Mouse (Mus musculus): Measurements from ENCODE around the gene Adcy6.

Adcy6 gene

GRCm38 (mm10) chr15:98623361-98623821 is 13.5 kb upstream of the Adcy6 start:
- Histone ChIP-seq H3K27me3 (ENCODE audit: insufficient read depth, low read length) (peaks cover 23% of the 10 kb centered on the region), H3K9me3 (ENCODE audit: low read length) (peaks cover 3% of the 10 kb centered on the region; the same call in 1 of the 2 replicates), H3K4me1 (replicated peaks; ENCODE audit: low read depth, low read length) (peaks cover 75% of the 10 kb centered on the region), H3K4me3 (replicated peaks; ENCODE audit: low read length) (no peak overlapping the region), H3K36me3 (ENCODE audit: insufficient read depth, low read length) (no peaks in the 10 kb centered on the region)
- TF ChIP-seq POU5F1 (IDR thresholded peaks at IDR 0.05; ENCODE audit: borderline replicate concordance, low read length) (no peak), NANOG (IDR thresholded peaks at IDR 0.05; ENCODE audit: borderline replicate concordance, low read length) (peak; percentile 30; the same call in 1 of the 2 replicates), CTCF (conservative IDR thresholded peaks at IDR 0.05; ENCODE audit: low read length) (no peak)

DNA sequence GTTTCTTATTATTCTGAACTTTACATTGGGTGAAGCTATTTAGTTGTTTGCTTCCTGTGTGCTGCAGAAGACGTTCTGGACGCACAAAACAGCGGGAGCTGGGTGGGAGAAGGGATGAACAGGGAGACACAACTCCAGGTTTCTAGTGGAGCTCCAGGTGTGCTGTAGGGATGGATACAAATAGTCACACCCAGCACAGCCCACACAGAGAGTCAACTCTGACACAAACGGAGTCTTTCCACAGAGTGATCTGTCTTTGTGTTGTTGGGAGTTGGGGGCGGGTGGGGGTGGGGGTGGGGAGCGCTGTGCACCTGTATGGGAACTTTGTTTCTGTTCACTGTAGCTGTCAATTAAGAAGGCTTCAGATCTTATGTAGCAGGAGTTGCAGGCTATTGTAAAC is 12.8 kb upstream of the Adcy6 start:
- H3K36me3 ChIP-seq (ENCODE audit: insufficient read depth, low read length) = no peaks in the 10 kb centered on the region
- peaks cover 3% of the 10 kb centered on the region; the same call in 1 of the 2 replicates for H3K9me3 ChIP-seq (ENCODE audit: low read length)
- TF ChIP-seq CTCF (conservative IDR thresholded peaks at IDR 0.05; ENCODE audit: low read length) (no peak), POU5F1 (IDR thresholded peaks at IDR 0.05; ENCODE audit: borderline replicate concordance, low read length) (no peak), NANOG (IDR thresholded peaks at IDR 0.05; ENCODE audit: borderline replicate concordance, low read length) (no peak)
- peaks cover 26% of the 10 kb centered on the region for H3K27me3 ChIP-seq (ENCODE audit: insufficient read depth, low read length)
- peaks cover 69% of the 10 kb centered on the region for H3K4me1 ChIP-seq (replicated peaks; ENCODE audit: low read depth, low read length)
- peak overlapping the region; percentile 50; the same call in 1 of the 2 replicates for H3K4me3 ChIP-seq (replicated peaks; ENCODE audit: low read length)

GRCm38 (mm10) chr15:98622199-98622598 is 12.3 kb upstream of the Adcy6 start:
- peaks cover 3% of the 10 kb centered on the region; the same call in 1 of the 2 replicates for H3K9me3 ChIP-seq (ENCODE audit: low read length)
- peaks cover 29% of the 10 kb centered on the region for H3K27me3 ChIP-seq (ENCODE audit: insufficient read depth, low read length)
- H3K4me3 ChIP-seq (replicated peaks; ENCODE audit: low read length) = peak overlapping the region; percentile 50
- no peaks in the 10 kb centered on the region for H3K36me3 ChIP-seq (ENCODE audit: insufficient read depth, low read length)
- peaks cover 64% of the 10 kb centered on the region for H3K4me1 ChIP-seq (replicated peaks; ENCODE audit: low read depth, low read length)
- no peak for TF ChIP-seq NANOG (IDR thresholded peaks at IDR 0.05; ENCODE audit: borderline replicate concordance, low read length)
- no peak for TF ChIP-seq POU5F1 (IDR thresholded peaks at IDR 0.05; ENCODE audit: borderline replicate concordance, low read length)
- no peak for TF ChIP-seq CTCF (conservative IDR thresholded peaks at IDR 0.05; ENCODE audit: low read length)

DNA sequence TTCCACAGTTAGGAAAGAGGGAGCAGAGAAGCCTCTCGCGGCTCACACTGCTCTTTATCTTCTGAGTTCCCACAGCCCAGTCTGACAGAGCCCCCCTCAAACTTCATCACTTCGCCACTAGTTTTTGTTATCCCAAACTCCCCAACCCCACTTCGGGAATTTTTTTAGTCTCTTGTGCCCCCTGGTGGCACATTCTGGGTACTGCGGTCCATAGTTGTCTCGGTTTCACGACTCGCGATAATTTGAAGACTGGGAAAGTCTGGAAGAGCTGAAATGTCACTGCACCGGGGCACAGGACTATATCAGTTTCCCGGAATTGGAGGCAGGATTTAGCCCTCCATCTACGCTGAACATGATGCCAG is 7.3 kb upstream of the Adcy6 start:
- Histone ChIP-seq H3K4me3 (replicated peaks; ENCODE audit: low read length) (no peak overlapping the region), H3K9me3 (ENCODE audit: low read length) (no peaks in the 10 kb centered on the region; the same call in 1 of the 2 replicates), H3K36me3 (ENCODE audit: insufficient read depth, low read length) (no peaks in the 10 kb centered on the region), H3K27me3 (ENCODE audit: insufficient read depth, low read length) (peaks cover 55% of the 10 kb centered on the region), H3K4me1 (replicated peaks; ENCODE audit: low read depth, low read length) (peaks cover 37% of the 10 kb centered on the region)
- TF ChIP-seq NANOG (IDR thresholded peaks at IDR 0.05; ENCODE audit: borderline replicate concordance, low read length) (no peak), CTCF (conservative IDR thresholded peaks at IDR 0.05; ENCODE audit: low read length) (peak; percentile 97)

DNA sequence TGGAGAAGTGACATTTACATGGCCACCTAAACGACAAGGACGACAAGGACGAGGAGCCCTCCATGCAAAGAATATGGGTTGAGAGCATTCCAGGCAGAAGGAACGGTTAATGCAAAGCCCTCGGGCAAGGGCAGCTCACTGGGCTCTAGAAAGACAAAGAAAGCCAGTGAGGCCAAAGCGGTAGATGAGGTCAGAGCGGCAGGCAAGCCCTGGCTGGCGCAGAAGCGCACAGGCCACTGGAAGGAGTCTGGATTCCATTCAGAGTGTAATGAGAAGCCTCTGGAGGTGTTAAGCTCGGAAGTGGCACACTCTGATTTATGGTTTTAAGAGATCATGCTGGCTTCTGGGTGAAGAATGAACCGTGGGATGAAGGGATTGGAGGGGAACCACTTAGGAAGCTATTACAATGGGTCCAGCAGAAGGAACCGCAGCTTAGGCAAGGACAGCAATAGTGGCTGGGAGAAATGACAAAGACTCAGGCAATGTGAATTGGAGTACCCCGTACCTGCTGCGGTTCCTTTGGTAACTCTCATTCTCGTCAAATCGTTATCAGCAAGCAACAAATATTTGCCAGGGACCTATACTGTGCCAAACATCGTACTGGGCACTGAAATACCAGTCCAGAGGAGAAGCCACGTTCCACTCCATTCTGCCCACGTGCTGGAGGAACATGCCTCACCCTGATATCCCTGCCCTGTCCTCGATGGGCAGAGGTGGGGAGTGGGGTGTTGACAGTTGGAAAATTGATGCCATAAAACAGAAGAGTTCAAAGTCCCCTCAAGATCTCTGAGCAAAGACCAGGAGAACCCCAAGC is 6.7 kb upstream of the Adcy6 start:
- no peaks in the 10 kb centered on the region for H3K36me3 ChIP-seq (ENCODE audit: insufficient read depth, low read length)
- peaks cover 32% of the 10 kb centered on the region for H3K4me1 ChIP-seq (replicated peaks; ENCODE audit: low read depth, low read length)
- peaks cover 61% of the 10 kb centered on the region for H3K27me3 ChIP-seq (ENCODE audit: insufficient read depth, low read length)
- no peaks in the 10 kb centered on the region; the same call in 1 of the 2 replicates for H3K9me3 ChIP-seq (ENCODE audit: low read length)
- H3K4me3 ChIP-seq (replicated peaks; ENCODE audit: low read length) = no peak overlapping the region
- no peak for TF ChIP-seq CTCF (conservative IDR thresholded peaks at IDR 0.05; ENCODE audit: low read length)
- no peak for TF ChIP-seq POU5F1 (IDR thresholded peaks at IDR 0.05; ENCODE audit: borderline replicate concordance, low read length)
- TF ChIP-seq NANOG (IDR thresholded peaks at IDR 0.05; ENCODE audit: borderline replicate concordance, low read length) = no peak

GRCm38 (mm10) chr15:98615751-98616150 is 5.9 kb upstream of the Adcy6 start:
- H3K27me3 ChIP-seq (ENCODE audit: insufficient read depth, low read length) = peaks cover 69% of the 10 kb centered on the region
- TF ChIP-seq NANOG (IDR thresholded peaks at IDR 0.05; ENCODE audit: borderline replicate concordance, low read length) = no peak
- no peak for TF ChIP-seq CTCF (conservative IDR thresholded peaks at IDR 0.05; ENCODE audit: low read length)
- no peak for TF ChIP-seq POU5F1 (IDR thresholded peaks at IDR 0.05; ENCODE audit: borderline replicate concordance, low read length)
- H3K4me1 ChIP-seq (replicated peaks; ENCODE audit: low read depth, low read length) = peaks cover 28% of the 10 kb centered on the region

GRCm38 (mm10) chr15:98614971-98615370 is 5.1 kb upstream of the Adcy6 start:
- Histone ChIP-seq H3K4me1 (replicated peaks; ENCODE audit: low read depth, low read length) (peaks cover 28% of the 10 kb centered on the region), H3K4me3 (replicated peaks; ENCODE audit: low read length) (no peak overlapping the region), H3K27me3 (ENCODE audit: insufficient read depth, low read length) (peaks cover 72% of the 10 kb centered on the region), H3K36me3 (ENCODE audit: insufficient read depth, low read length) (no peaks in the 10 kb centered on the region), H3K9me3 (ENCODE audit: low read length) (no peaks in the 10 kb centered on the region; the same call in 1 of the 2 replicates)
- TF ChIP-seq POU5F1 (IDR thresholded peaks at IDR 0.05; ENCODE audit: borderline replicate concordance, low read length) (no peak), NANOG (IDR thresholded peaks at IDR 0.05; ENCODE audit: borderline replicate concordance, low read length) (no peak), CTCF (conservative IDR thresholded peaks at IDR 0.05; ENCODE audit: low read length) (no peak)

More at GRCm38 (mm10) chr15:98615751-98616150, 5.9 kb upstream of the Adcy6 start:
- no peaks in the 10 kb centered on the region; the same call in 1 of the 2 replicates for H3K9me3 ChIP-seq (ENCODE audit: low read length)
- no peaks in the 10 kb centered on the region for H3K36me3 ChIP-seq (ENCODE audit: insufficient read depth, low read length)
- no peak overlapping the region for H3K4me3 ChIP-seq (replicated peaks; ENCODE audit: low read length)

GRCm38 (mm10) chr15:98614551-98614950 is 4.7 kb upstream of the Adcy6 start:
- Histone ChIP-seq H3K4me1 (replicated peaks; ENCODE audit: low read depth, low read length) (peaks cover 30% of the 10 kb centered on the region), H3K4me3 (replicated peaks; ENCODE audit: low read length) (peak overlapping the region; percentile 4; the same call in 1 of the 2 replicates), H3K9me3 (ENCODE audit: low read length) (no peaks in the 10 kb centered on the region; the same call in 1 of the 2 replicates), H3K27me3 (ENCODE audit: insufficient read depth, low read length) (peaks cover 74% of the 10 kb centered on the region), H3K36me3 (ENCODE audit: insufficient read depth, low read length) (no peaks in the 10 kb centered on the region)
- TF ChIP-seq CTCF (conservative IDR thresholded peaks at IDR 0.05; ENCODE audit: low read length) (no peak), POU5F1 (IDR thresholded peaks at IDR 0.05; ENCODE audit: borderline replicate concordance, low read length) (no peak), NANOG (IDR thresholded peaks at IDR 0.05; ENCODE audit: borderline replicate concordance, low read length) (no peak)

Data from E14TG2a.4 (cell line).